Mouse (Mus musculus): ENCODE measurements at regions not wholly inside any gene's neighbourhood (a gene's known extent, or its start where the extent isn't known, plus 50 kb on each side); places are given as distances from the start of the nearest gene placed in this dataset.

DNA sequence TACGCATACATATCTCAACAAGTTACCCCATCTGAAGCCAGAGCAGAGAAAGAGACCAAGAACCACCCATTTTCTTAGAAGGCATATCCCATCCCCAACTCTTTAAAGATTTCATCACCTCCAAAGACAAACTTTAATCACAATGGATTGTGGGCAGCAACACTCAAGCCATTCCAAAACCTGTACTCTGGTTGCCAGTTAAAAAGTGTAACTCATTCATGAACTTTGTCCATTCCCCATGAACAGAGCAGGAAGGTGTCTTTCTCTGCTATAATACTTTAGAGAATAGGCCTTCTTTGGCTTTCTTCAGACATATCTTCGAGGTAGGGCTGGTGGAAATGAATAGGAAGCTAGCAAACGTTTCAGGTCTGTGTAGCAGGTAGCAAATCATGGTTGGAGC lies 160.4 kb downstream of the Fzd1 start:
- DNase-seq (ENCODE audit: low read depth, low spot score), result no peak

DNA sequence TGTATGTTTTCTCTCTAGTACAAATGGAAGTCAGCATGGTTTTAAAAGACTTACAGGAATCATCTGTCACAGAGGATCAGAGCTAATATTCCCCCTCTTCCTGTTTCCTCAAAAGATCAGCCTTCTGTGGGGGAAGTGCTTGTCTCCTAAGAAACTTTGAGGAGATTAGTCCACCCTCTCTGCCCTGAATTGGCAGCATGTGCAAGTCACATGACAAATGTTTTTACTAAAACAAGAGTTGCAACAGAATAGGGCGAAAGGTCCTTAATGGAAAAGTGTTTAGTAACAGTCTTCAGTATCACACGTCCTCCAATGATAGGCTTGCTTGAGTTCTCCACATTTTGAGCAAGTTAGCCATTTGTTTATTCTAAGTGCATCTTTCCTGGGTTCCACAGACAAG lies 162.8 kb downstream of the Fzd1 start:
- no peak for DNase-seq (ENCODE audit: low read depth, low spot score)

DNA sequence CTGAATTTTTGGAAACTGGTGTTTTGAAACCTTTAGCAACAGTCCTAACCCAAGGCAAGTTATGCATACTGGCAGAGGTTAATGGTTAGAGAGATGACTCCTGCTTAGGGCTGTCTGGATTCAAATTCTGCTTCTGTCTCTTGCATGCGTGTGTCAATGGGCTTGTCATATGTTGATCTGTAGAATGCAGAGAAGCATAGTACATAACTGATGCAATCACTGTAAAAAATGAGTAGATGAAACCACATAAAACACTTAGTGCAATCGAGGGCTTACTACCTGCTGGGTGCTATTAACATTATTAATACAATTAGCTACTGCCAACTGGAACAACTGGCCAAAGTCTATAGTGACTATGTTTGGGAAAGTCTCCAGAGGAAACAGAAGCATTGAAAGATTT lies 163.3 kb downstream of the Fzd1 start:
- no peak for DNase-seq (ENCODE audit: low read depth, low spot score)

DNA sequence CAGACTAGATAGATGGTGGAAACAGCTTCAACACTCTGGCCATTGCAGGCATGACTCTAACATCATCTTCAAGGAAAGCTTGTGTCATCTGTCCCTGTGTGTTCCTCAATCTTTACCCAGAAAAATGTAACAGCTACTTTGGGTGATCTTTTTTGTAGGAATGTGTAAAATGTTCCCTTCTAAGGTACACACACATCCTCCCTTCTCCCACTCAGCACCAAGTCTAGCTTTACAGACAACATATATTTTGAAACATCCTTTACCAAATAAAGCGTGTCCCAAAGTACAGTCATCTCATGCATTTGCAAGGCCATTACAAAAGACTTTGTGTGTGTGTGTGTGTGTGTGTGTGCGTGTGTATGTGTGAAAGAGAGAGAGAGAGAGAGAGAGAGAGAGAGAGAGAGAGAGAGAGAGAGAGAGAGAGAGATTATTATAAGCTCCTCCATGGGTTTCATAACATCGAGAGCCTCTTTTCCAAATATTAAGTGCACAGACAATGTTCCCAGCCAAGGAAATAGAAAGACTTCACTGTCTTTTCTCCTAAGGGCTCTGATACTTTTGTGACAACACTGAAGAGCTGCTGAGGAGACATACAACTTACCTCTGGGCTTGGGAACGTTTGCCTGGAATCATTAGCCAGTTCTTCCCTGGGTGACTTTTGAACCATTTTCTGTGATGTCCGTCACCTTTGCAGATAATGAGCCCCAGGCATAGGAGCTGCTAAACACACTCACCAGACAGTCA lies 164.0 kb downstream of the Fzd1 start:
- no peak for DNase-seq (ENCODE audit: low read depth, low spot score)

DNA sequence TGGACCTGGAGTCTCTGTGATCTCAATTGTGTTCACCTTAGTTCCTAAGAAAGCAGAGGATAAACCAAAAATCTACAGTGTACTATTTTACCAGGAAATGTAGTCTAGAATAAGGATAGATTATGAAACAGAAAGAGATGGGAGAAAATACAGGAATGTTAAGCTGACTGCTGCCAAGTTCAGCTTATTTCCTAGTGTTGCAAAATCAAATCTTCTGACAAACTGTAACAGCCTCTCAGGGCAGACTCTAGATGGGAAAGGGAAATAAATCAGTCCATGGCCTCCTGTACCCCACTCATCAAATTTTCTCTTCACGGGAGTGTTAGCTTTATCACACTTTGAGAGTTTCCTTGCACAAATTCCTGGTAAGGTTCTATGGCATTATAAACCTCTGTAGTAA lies 166.1 kb downstream of the Fzd1 start:
- DNase-seq (ENCODE audit: low read depth, low spot score), result no peak

DNA sequence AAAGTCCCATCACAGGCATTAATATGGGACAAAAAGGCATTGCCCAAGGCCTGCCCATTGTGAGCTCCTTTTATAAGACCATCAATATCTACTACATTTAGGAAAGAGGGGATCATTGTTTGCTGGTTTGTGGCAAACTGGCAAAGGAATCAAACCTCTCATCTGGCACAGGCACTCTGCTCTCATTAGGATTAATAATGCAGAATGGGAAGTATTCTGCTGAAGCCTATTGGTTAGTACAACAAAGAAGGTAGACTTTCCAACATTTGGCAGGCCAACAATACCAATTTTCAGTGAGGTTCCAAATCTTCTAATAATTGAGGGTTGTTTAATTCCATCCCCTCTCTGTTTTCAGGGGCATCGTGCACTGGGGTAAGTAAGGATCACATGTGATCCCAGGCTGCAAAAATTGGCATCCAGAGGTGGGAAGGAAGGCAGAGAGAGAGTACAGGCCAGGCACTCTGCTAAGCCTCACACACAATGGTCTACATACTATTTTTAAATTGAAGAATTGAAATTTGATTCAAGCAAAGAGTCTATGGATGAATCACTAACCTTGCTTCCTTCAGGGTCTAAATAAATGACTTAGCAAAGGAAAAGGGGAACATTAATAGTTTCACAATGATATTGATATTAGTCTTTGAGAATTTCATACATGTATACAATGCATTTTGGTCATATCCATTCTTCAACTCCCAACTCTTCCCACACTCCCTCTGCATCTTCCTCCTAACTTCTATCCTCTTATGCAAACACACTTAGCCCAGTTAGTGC lies 174.9 kb downstream of the Fzd1 start:
- DNase-seq (ENCODE audit: low read depth, low spot score), result no peak

DNA sequence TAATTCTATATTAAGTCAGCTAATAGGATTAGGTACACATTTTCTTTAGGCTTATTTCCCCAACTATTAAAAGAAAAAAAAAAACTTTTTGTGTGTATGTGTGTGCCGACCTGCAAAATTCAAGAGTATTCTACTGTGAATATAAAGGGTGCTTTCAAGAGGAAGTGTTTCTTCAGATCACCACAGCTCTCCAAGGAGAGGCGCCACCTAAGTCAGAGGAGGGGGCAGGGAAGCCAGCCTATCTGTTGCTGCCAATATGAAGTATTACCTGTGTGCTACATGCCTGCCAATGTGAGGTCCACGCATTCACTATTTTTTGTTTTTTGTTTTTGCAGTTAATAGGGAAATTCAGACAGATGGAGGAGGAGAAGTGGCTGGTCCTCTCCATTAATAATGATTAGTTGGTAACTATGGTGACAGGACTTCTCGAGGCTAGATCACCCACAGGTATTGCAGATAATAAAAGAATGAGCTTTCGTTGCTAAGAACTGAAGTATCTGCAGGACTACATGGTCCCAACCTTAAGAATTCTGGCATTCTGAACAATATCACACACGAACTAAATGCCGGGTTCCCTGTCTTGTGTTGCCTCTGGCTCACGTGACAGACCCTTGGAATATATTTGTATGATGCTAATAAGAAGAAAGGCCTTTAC lies 177.5 kb downstream of the Fzd1 start:
- DNase-seq (ENCODE audit: low read depth, low spot score), result no peak

DNA sequence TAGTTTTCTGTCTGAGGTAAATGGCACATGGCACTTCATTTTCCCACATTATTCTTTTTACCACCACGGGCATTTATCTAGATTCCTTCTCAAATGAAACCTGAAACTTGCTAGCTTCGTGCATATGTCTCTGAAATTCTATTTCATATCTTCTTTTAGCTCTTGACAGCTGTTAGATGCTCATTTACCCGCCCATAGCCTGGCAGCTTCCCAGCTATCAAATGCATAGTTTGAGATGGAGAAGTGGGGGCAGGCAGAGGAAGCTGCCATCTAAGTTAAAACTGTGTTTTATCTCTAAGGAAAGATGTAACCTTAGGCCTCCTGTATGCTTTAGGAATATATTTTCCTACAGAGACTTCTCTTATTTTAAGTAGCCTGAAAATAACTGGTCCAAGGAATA lies 179.0 kb downstream of the Fzd1 start:
- no peak for DNase-seq (ENCODE audit: low read depth, low spot score)

DNA sequence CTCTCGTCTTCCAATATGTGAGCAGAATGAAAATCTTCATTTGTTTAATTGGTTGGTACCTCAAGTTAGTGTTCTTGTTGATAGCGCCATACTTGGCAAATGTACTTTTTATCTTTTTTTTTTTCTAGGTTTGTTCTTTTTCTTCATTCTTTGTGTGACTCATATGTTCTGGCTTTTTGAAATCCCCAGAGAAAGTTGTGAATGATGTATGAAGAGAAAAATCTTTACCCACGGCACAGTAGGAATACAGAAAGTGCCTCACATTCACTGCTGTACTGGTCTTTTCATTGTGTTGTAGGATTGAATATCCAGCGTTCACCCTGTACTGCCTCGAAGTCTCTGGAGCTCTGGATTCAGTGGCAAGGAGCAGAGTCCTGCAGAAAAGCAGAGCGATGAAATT lies 180.7 kb downstream of the Fzd1 start:
- DNase-seq (ENCODE audit: low read depth, low spot score), result no peak

DNA sequence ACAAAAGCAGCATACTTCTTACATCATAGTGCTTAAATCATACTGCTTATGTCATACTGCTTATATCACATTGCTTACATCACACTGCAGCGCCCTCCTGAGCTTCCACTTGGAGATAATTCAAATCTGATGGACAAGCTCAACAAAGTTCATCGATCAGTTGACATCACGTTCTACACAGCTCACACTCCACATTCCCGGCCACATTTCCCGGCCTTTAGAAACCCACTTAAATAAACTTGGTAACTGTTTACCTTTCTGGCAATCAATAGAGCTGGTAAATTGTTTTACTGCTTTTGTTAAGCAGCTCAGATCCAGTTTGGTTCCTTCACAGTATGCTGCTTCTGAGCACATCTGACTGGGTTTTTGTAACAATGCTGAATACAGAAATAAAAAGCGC lies 194.0 kb downstream of the Fzd1 start:
- no peak for DNase-seq (ENCODE audit: low read depth, low spot score)

DNA sequence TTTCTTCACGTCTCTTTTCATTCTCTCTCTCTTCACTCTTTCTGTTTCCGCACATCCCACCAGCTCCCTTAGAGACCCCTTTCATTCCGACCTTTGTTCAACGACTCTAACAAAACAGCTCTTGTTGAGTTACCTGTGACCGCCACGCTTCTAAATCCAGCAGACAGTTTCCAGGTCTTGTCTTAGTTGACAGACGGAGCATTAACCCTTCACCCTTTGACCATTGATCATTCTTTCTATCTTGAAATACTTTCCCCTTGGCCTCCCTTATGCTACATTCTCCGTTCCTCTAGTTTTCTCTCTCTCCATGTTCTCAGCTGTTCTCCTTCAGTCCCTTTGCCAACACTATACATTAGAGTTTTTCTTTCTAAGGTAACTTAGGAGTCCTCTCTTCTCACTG lies 196.2 kb downstream of the Fzd1 start:
- DNase-seq (ENCODE audit: low read depth, low spot score), result no peak

DNA sequence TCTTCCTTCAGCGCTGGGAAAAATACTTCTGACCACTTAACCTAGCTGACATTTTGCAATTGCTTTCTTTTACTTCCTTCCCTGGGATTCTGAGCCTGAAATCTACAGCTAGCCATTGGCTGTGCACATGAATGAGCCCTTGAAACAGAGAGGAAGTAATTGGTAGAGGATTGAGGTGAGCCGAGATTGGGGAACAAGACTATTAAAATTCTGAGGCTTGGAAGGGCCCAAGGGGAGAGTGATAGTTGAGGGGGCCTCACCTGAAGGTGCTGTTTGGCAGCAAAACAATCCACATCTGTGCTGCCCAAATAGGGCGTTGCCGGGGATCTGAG lies 196.7 kb downstream of the Fzd1 start:
- DNase-seq (ENCODE audit: low read depth, low spot score), result no peak

DNA sequence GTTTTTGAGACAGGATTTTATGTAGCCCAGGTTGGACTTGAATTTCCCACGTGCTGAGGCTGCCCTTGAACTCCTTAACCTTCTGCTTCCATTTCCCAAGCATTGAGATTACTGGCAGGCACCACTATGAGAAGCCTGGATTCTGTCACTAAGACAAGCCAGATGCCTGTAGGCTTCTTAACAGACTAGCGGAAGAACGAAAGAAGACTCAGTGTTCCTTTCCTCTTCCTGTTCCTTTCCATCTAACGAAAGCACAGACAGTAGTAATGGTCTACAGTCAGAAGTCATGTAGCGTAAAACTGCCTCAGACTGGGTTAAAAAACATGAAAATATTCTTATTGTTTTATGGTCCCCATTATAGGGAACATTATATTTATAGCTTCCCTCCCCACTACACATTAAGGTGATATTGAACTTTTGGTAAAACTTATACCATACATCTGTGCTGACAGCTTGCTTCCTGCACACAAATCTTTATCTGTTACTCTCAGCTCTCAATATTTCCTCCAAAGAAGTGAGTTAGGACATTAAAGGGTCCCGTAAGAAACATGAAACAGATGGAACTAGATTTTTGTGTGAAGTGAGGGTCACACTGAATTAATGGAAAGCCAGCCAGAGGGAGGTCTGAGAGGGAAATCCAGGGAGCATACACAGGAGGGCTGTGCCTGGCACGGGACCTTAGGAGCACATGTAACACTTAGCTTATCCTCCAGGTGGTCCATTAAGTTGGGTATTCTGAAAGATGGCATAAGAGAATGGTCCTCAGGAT lies 197.3 kb downstream of the Fzd1 start:
- no peak for DNase-seq (ENCODE audit: low read depth, low spot score)

DNA sequence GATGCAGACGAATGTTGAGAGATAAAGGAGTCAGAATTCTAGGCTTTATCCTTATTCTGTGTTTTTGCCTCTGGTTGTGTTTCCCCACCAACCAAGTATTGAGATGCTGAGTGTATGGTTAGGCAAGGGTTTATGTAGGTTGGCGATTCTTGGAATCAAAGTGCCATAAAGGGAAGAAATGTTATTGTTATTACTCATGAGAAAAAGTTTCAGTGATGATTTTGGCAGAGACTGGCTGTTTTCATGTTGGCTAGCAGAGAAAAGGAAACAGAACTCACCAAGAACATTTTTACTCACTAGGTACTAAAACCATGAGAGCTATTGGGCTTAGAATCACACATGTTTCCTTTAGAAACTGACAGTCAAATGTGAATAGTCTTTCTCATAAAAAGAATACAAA lies 202.9 kb downstream of the Fzd1 start:
- DNase-seq (ENCODE audit: low read depth, low spot score), result no peak

DNA sequence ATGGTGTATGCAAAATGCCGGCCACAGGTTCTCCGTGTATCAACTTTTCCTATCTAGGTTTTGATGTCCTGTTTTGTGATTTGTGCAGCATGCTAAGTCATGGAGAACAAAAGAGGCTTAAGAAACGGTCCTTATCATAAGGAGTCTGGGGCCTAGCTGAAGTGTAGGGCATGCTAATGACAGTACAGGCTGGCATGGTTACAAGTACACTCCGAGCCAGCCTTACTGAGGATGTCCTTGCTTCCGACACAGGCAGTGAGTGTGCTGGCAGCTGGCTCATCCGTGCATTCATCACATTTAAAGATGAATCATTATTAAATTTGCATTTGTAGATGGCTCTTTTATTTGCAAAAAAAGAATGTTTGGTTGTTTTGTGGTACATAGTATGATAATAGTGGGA lies 219.3 kb downstream of the Fzd1 start:
- no peak for DNase-seq (ENCODE audit: low read depth, low spot score)

DNA sequence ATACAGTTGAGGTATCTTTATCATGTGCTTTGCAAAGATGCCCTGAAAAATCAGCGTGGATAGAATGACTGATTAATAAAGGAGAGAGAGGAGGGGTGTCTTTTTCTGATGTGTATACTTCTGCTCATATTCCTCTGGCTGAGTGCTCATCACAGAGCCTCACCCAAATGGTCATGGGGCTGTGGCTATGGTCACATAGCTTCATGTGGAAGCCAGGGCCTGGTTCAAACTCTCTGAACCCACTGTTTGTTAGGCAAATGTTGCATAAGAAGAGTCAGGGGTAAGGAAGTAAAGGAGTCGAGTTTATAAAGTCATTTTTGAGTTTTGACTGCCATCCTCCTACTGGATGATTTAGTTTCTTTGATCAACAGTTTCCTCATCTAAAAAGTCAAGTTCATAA lies 221.0 kb downstream of the Fzd1 start:
- no peak for DNase-seq (ENCODE audit: low read depth, low spot score)

DNA sequence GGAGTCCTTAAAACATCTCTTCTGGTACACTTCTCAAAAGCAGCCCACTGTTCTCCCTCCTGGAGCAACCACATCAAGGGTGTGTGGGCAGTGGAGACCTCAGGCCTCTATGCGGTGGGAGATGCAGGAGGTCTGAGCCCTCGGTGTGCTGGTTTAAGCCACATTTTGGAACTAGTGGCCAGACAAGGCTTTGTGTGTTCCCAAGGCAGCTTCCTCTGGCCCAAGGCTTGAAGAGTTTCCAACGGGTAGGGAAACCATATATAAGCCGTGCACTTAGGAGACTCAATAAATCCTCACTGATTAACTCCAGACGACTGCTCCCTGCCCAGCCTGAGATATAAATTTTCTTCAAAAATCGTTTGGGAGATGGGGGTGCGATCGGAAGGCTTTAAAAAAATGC lies 221.9 kb downstream of the Fzd1 start:
- DNase-seq (ENCODE audit: low read depth, low spot score), result no peak

DNA sequence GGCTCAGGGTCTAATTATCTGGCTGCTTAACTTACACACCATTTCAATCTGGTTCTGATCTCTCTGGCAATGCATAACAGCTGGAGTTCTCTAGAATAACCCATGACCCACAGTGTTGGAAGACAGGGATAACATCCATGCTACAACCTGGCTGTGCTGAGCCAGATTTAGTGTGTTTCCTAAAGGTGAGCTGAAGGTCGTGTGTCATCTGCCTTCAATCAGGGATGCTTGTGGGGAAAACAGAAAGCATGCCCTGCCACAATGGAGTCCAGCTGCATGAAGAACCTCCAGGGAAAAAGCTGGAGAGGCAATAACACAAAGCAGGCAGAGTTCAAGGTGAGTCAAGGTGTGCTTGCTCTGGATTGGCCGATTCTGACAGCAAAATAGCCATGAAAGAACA lies 223.3 kb downstream of the Fzd1 start:
- no peak for DNase-seq (ENCODE audit: low read depth, low spot score)

DNA sequence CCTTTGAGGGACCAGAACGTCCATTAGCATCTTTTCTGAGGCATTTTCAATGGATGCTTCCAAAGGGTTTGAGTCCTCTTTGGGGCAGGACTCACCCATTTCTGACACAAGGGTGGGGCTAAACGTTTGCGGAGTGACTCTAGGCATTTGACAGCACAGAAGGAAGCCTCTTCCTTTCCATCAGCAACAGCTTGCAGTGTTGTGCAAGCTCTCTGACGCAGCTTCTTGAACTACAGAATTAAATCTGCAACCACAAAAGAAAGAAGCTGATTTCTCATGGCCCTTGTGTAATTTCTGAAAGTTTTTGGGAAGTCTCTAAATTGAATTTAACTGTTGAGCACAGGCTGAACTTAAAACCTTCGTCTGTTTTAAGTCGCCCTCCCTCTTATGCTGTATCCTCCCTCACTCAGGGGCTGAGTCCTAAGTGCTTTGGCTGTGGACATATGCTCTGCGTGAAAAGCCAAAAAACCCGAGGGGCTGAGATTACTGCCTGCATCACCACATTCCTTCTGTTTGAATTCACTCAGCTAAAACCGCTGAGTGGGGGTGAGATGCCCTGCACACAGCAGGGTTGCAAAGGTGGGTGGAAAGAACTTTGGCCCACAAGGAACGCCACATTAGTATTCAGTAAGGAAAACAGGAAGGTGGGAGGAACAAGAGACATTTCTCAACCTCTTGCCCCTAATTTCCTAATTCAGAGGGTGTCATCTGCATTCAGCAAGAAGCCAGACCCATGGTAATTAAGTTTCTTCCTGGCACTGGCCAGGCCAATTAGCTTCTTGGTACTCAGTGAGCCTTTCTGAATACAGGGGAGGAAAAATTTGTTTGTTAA lies 227.4 kb downstream of the Fzd1 start:
- DNase-seq (ENCODE audit: low read depth, low spot score), result no peak

DNA sequence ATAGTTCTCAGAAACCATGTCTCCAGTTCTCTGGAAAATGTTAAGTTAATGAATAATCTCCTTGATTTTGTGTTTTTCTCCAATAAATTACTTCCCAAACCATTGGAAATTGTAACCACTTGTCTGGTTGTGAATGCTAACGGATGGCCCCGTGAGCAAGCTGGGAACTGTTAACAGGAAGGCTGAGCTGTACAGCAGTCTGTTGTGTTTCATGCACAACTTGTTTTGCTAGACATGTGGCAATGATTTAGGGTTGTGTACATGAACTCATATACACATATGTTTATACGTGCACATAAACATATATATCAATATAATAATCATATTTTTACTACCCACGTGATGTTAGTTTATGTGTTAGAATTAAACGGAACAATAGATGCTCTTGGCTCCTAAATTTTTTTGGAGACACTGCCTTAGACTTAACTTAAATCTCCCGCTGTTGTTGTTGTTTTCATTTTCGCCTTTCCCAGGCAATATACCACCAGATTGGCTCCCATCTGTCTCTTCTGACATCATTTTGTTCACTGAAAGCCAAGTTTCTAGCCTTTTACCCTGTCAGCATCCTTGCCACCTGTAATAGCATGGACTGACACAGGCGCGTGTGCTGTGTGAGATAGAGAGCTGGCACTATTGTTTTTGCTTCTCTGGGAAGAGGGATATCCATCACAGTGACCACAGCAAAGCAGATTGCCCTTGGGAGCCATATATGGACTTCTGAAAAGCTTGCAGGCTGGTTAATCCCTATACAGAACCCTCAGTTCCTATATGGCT lies 231.6 kb downstream of the Fzd1 start:
- no peak for DNase-seq (ENCODE audit: low read depth, low spot score)

DNA sequence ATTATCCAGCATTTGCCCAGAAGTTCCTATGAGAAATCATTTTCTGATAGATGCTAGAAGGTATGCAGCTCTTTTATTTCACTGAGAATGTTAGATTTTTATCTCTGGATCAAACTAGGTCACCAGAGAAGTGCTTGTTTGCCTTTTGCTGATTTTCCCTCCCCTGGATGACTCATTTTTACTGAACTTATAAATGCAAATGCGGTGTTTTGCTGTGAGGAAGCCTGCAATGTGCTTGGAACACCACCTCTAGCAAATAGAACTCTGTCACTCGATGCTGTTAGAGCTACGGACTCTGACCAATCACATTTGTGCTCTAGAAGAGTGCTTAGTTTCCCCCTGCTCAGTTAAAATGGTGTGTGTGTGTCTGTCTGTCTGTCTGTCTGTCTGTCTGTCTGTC lies 257.2 kb downstream of the Fzd1 start:
- DNase-seq (ENCODE audit: low read depth, low spot score), result no peak
